Mouse (Mus musculus) lung, embryonic 14.5 days (tissue): ENCODE data around the gene Depdc1b. TPM values are rescaled to one million over a fixed set of nuclear protein-coding genes. Genes with fewer than 3 reads are reported as not detected.

Experiments used
- ATAC-seq: fragments of 200-750 bp; cut with Nextera tagmentation; 2 replicates; pipeline ENCODE4 v1.8.0; 2017; ENCODE audit warnings: mild to moderate bottlenecking, moderate TSS enrichment, moderate library complexity; ENCODE audit not compliant: insufficient read depth
- DNase-seq: peaks from one replicate; pipeline ENCODE4 v3.0.0-alpha.2; 2015
- H3K27ac ChIP-seq: fragments of 300-500 bp; sonication (generic); 2 replicates; pipeline ENCODE4 v1.5.1; 2014; ENCODE audit warnings: low read depth, mild to moderate bottlenecking, moderate library complexity
- H3K27me3 ChIP-seq: fragments of 300-500 bp; sonication (generic); 2 replicates; pipeline ENCODE4 v1.6.1; 2014; ENCODE audit warnings: low read length, control low read depth; ENCODE audit not compliant: insufficient read depth
- H3K36me3 ChIP-seq: fragments of 300-500 bp; sonication (generic); 2 replicates; pipeline ENCODE4 v1.6.1; 2014; ENCODE audit warnings: control low read depth; ENCODE audit not compliant: insufficient read depth
- H3K4me1 ChIP-seq: fragments of 300-500 bp; sonication (generic); 2 replicates; pipeline ENCODE4 v1.6.1; 2014; ENCODE audit warnings: antibody characterized with exemption, control low read depth; ENCODE audit not compliant: insufficient read depth
- H3K4me2 ChIP-seq: fragments of 300-500 bp; sonication (generic); 2 replicates; pipeline ENCODE4 v1.6.1; 2014; ENCODE audit warnings: mild to moderate bottlenecking
- H3K4me3 ChIP-seq: fragments of 300-500 bp; sonication (generic); 2 replicates; pipeline ENCODE4 v1.5.1; 2014; ENCODE audit warnings: low read depth, low read length
- H3K9ac ChIP-seq: fragments of 300-500 bp; sonication (generic); 2 replicates; pipeline ENCODE4 v1.6.1; 2014
- H3K9me3 ChIP-seq: fragments of 300-500 bp; sonication (generic); 2 replicates; pipeline ENCODE4 v1.6.1; 2016; ENCODE audit warnings: low read depth, low read length, control low read depth
- CTCF ChIP-seq: IDR thresholded peaks from 2 replicates; pipeline ENCODE4 v1.5.1; 2016; ENCODE audit warnings: antibody characterized with exemption, low read depth
- WGBS: fragments of 180-500 bp; shearing (Covaris S2); extraction: QIAGEN DNeasy Blood & Tissue Kit; methylation state at CpG from one replicate; pipeline ENCODE4 v1.1.7; 2014; 5-methylcytosine and 5-hydroxymethylcytosine counted together
- polyA plus RNA-seq: library from polyadenylated mRNA; unstranded; fragments of >200 nt; fragmentation: Nextera tagmentation; extraction: Ambion mirVana; gene quantifications from 2 replicates; pipeline ENCODE4 v1.2.1, GENCODE M21; 2014

The Depdc1b gene
- polyA plus RNA-seq, 1 experiment from 2014 or later: 20.2 TPM

GRCm38 (mm10) chr13:108429623-108430022 lies 113.5 kb downstream of the Depdc1b start:
- TF ChIP-seq CTCF: no peak
- 67% methylated on average over 2 of the region's 2 CpGs for WGBS

GRCm38 (mm10) chr13:108431776-108432175 lies 115.6 kb downstream of the Depdc1b start:
- H3K27ac ChIP-seq: no peak overlapping the region
- ATAC-seq (no peak), DNase-seq (no peak)
- H3K4me3 ChIP-seq: no peak overlapping the region
- H3K27me3 ChIP-seq: no peaks in the 10 kb centered on the region
- WGBS: 91% methylated on average over 3 of the region's 3 CpGs
- no peak overlapping the region for H3K9ac ChIP-seq
- H3K4me2 ChIP-seq: no peak overlapping the region
- no peaks in the 10 kb centered on the region for H3K9me3 ChIP-seq
- no peaks in the 10 kb centered on the region for H3K4me1 ChIP-seq
- no peak for TF ChIP-seq CTCF
- H3K36me3 ChIP-seq: no peaks in the 10 kb centered on the region

More at GRCm38 (mm10) chr13:108429623-108430022, 113.5 kb downstream of the Depdc1b start:
- Histone ChIP-seq H3K4me2 (no peak overlapping the region), H3K9ac (no peak overlapping the region), H3K4me3 (no peak overlapping the region), H3K36me3 (no peaks in the 10 kb centered on the region), H3K4me1 (no peaks in the 10 kb centered on the region), H3K9me3 (no peaks in the 10 kb centered on the region), H3K27ac (no peak overlapping the region), H3K27me3 (no peaks in the 10 kb centered on the region)
- DNase-seq (no peak), ATAC-seq (no peak)

- H3K4me3 ChIP-seq: no peak overlapping the region
- no peak for TF ChIP-seq CTCF
- H3K27me3 ChIP-seq: no peaks in the 10 kb centered on the region
- no peak overlapping the region for H3K27ac ChIP-seq
- ATAC-seq: no peak
- H3K9me3 ChIP-seq: no peaks in the 10 kb centered on the region
- no peaks in the 10 kb centered on the region for H3K36me3 ChIP-seq
- DNase-seq: no peak
- H3K4me1 ChIP-seq: no peaks in the 10 kb centered on the region
- H3K9ac ChIP-seq: no peak overlapping the region
- no peak overlapping the region for H3K4me2 ChIP-seq
These were observed 119.6 kb downstream of the Depdc1b start for GRCm38 (mm10) chr13:108435687-108436086.

DNA sequence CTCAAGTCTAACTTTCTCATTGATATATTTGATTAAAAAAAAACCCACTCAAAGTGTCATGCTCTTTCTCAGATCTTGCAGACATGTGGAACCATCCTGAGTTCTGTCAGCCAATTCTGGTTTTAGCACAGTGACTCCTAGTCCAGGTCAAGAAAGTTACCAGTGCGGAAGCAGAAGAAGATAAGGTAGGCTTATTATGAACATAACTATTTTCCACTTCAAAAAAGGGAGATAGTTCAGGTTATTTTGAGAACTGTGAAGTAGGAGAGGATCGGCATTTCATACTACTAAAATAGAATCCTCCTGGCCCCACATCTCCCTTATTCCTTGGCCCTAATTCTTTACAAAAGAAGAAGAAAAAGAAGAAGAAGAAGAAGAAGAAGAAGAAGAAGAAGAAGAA lies 121.3 kb downstream of the Depdc1b start:
- DNase-seq: no peak
- Histone ChIP-seq H3K27ac (no peak overlapping the region), H3K4me1 (no peaks in the 10 kb centered on the region), H3K4me2 (no peak overlapping the region), H3K4me3 (no peak overlapping the region), H3K9me3 (no peaks in the 10 kb centered on the region), H3K9ac (no peak overlapping the region), H3K27me3 (no peaks in the 10 kb centered on the region), H3K36me3 (no peaks in the 10 kb centered on the region)
- WGBS: 88% methylated on average over 2 of the region's 2 CpGs
- ATAC-seq: no peak
- no peak for TF ChIP-seq CTCF

GRCm38 (mm10) chr13:108439012-108439411 lies 122.9 kb downstream of the Depdc1b start:
- no peak for ATAC-seq
- no peak overlapping the region for H3K9ac ChIP-seq
- no peaks in the 10 kb centered on the region for H3K36me3 ChIP-seq
- no peaks in the 10 kb centered on the region for H3K27me3 ChIP-seq
- H3K27ac ChIP-seq: no peak overlapping the region
- no peak overlapping the region for H3K4me2 ChIP-seq
- no peak for DNase-seq
- H3K4me1 ChIP-seq: no peaks in the 10 kb centered on the region
- 97% methylated on average over 1 of the region's 1 CpGs for WGBS
- H3K9me3 ChIP-seq: no peaks in the 10 kb centered on the region
- no peak overlapping the region for H3K4me3 ChIP-seq
- TF ChIP-seq CTCF: no peak

GRCm38 (mm10) chr13:108448348-108448931 lies 132.3 kb downstream of the Depdc1b start:
- 0 out of 2 replicates have a peak, but pooled peaks cover 5% of the 10 kb centered on the region for H3K4me1 ChIP-seq
- ATAC-seq: no peak; the same call in 1 of the 2 replicates
- no peak for TF ChIP-seq CTCF
- H3K4me3 ChIP-seq: no peak overlapping the region
- no peak overlapping the region for H3K27ac ChIP-seq
- peak; percentile 45 for DNase-seq
- 49% methylated on average over 11 of the region's 11 CpGs for WGBS
- no peaks in the 10 kb centered on the region for H3K36me3 ChIP-seq
- H3K4me2 ChIP-seq: no peak overlapping the region
- no peaks in the 10 kb centered on the region for H3K27me3 ChIP-seq
- no peak overlapping the region for H3K9ac ChIP-seq
- H3K9me3 ChIP-seq: no peaks in the 10 kb centered on the region

- no peak within 1 kb of the TSS for H3K4me2 ChIP-seq
- no peak for DNase-seq
- H3K36me3 ChIP-seq: no peaks in the 10 kb centered on the region
- H3K27me3 ChIP-seq: no peaks in the 10 kb centered on the region
- H3K4me3 ChIP-seq: no peak within 1 kb of the TSS
- ATAC-seq: no peak
- TF ChIP-seq CTCF: no peak
- 0 out of 2 replicates have a peak, but pooled peaks cover 5% of the 10 kb centered on the region for H3K4me1 ChIP-seq
- H3K9ac ChIP-seq: no peak within 1 kb of the TSS
- no peak within 1 kb of the TSS for H3K27ac ChIP-seq
- 13% methylated on average over 10 of the region's 10 CpGs for WGBS
- no peaks in the 10 kb centered on the region for H3K9me3 ChIP-seq
These were observed 133.3 kb downstream of the Depdc1b start, which contains the start of gene Pde4d for GRCm38 (mm10) chr13:108449116-108450097. Gene Pde4d, plus strand, starts transcription at chr13:108449948.
